Mouse (Mus musculus): ENCODE measurements around the gene Rufy3. TPM values are rescaled to one million over a fixed set of nuclear protein-coding genes. Genes with fewer than 3 reads are reported as not detected.
A peak's percentile ranks its signal among the peaks of the same experiment; 100 is the strongest.

The Rufy3 gene
- polyA plus RNA-seq, 1 experiment from 2014 or later: 20.9 TPM

GRCm38 (mm10) chr5:88645405-88645804 lies 80.6 kb downstream of the Rufy3 start:
- WGBS: 59% methylated on average over 5 of the region's 5 CpGs
- no peak for ATAC-seq

GRCm38 (mm10) chr5:88649250-88650173 lies 84.7 kb downstream of the Rufy3 start:
- H3K36me3 ChIP-seq: peaks cover 18% of the 10 kb centered on the region; the same call in 1 of the 2 replicates
- no peaks in the 10 kb centered on the region for H3K27me3 ChIP-seq (replicated peaks)
- no peak overlapping the region for H3K27ac ChIP-seq
- no peaks in the 10 kb centered on the region for H3K4me1 ChIP-seq (replicated peaks)
- ATAC-seq: peak; percentile 57; the same call in 1 of the 2 replicates
- 74% methylated on average over 17 of the region's 17 CpGs for WGBS
- H3K9me3 ChIP-seq: no peaks in the 10 kb centered on the region
- no peak overlapping the region for H3K4me3 ChIP-seq (replicated peaks)
- H3K9ac ChIP-seq: no peak overlapping the region
- H3K4me2 ChIP-seq (replicated peaks): no peak overlapping the region

More at GRCm38 (mm10) chr5:88645405-88645804, 80.6 kb downstream of the Rufy3 start:
- H3K4me1 ChIP-seq (replicated peaks): no peaks in the 10 kb centered on the region
- H3K27me3 ChIP-seq (replicated peaks): no peaks in the 10 kb centered on the region
- H3K4me3 ChIP-seq (replicated peaks): no peak overlapping the region
- H3K4me2 ChIP-seq (replicated peaks): no peak overlapping the region
- H3K9ac ChIP-seq: no peak overlapping the region
- no peaks in the 10 kb centered on the region for H3K9me3 ChIP-seq
- peaks cover 27% of the 10 kb centered on the region for H3K36me3 ChIP-seq
- H3K27ac ChIP-seq: no peak overlapping the region

- Histone ChIP-seq H3K9ac (no peak overlapping the region), H3K36me3 (peaks cover 12% of the 10 kb centered on the region; the same call in 1 of the 2 replicates), H3K4me2 (replicated peaks) (no peak overlapping the region), H3K27ac (no peak overlapping the region), H3K9me3 (no peaks in the 10 kb centered on the region), H3K4me1 (replicated peaks) (no peaks in the 10 kb centered on the region), H3K4me3 (replicated peaks) (no peak overlapping the region), H3K27me3 (replicated peaks) (no peaks in the 10 kb centered on the region)
- WGBS: 72% methylated on average over 5 of the region's 5 CpGs
- ATAC-seq: no peak
Observed at GRCm38 (mm10) chr5:88652589-88652988, 87.7 kb downstream of the Rufy3 start.

GRCm38 (mm10) chr5:88657868-88658267 lies 93.0 kb downstream of the Rufy3 start:
- Histone ChIP-seq H3K4me1 (replicated peaks) (no peaks in the 10 kb centered on the region), H3K27me3 (replicated peaks) (no peaks in the 10 kb centered on the region), H3K9me3 (no peaks in the 10 kb centered on the region), H3K9ac (no peak overlapping the region), H3K4me2 (replicated peaks) (no peak overlapping the region), H3K4me3 (replicated peaks) (no peak overlapping the region), H3K27ac (no peak overlapping the region), H3K36me3 (peaks cover 14% of the 10 kb centered on the region; the same call in 1 of the 2 replicates)
- WGBS: 100% methylated on average over 1 of the region's 1 CpGs
- 0 out of 2 replicates have a peak, but pooled peaks have one; percentile 25 for ATAC-seq

GRCm38 (mm10) chr5:88663151-88663550 lies 98.3 kb downstream of the Rufy3 start:
- WGBS: 97% methylated on average over 3 of the region's 3 CpGs
- Histone ChIP-seq H3K36me3 (peaks cover 35% of the 10 kb centered on the region), H3K4me2 (replicated peaks) (no peak overlapping the region), H3K4me3 (replicated peaks) (no peak overlapping the region), H3K27ac (no peak overlapping the region), H3K27me3 (replicated peaks) (no peaks in the 10 kb centered on the region), H3K9me3 (no peaks in the 10 kb centered on the region), H3K9ac (no peak overlapping the region), H3K4me1 (replicated peaks) (no peaks in the 10 kb centered on the region)
- no peak for ATAC-seq

GRCm38 (mm10) chr5:88663875-88664274 lies 99.0 kb downstream of the Rufy3 start:
- Histone ChIP-seq H3K4me2 (replicated peaks) (no peak overlapping the region), H3K27me3 (replicated peaks) (no peaks in the 10 kb centered on the region), H3K9me3 (no peaks in the 10 kb centered on the region), H3K36me3 (peaks cover 37% of the 10 kb centered on the region), H3K27ac (no peak overlapping the region), H3K9ac (no peak overlapping the region), H3K4me1 (replicated peaks) (no peaks in the 10 kb centered on the region), H3K4me3 (replicated peaks) (no peak overlapping the region)
- 89% methylated on average over 5 of the region's 5 CpGs for WGBS
- no peak for ATAC-seq

- peak; percentile 48 for ATAC-seq
- WGBS: under 1% methylated on average over 45 of the region's 47 CpGs
- H3K9ac ChIP-seq: peak overlapping the region; percentile 97
- H3K36me3 ChIP-seq: peaks cover 4% of the 10 kb centered on the region
- peak overlapping the region; percentile 98 for H3K27ac ChIP-seq
- H3K4me1 ChIP-seq (replicated peaks): no peaks in the 10 kb centered on the region; the same call in 1 of the 2 replicates
- H3K4me3 ChIP-seq (replicated peaks): peak overlapping the region; percentile 95
- H3K9me3 ChIP-seq: no peaks in the 10 kb centered on the region
- no peaks in the 10 kb centered on the region for H3K27me3 ChIP-seq (replicated peaks)
- H3K4me2 ChIP-seq (replicated peaks): peak overlapping the region; percentile 76
Observed at GRCm38 (mm10) chr5:88674703-88675442, 110.0 kb downstream of the Rufy3 start.

- peak within 1 kb of the TSS; percentile 76 for H3K4me2 ChIP-seq (replicated peaks)
- peak; percentile 95 for ATAC-seq
- no peaks in the 10 kb centered on the region for H3K27me3 ChIP-seq (replicated peaks)
- WGBS: under 1% methylated on average over 115 of the region's 127 CpGs
- H3K36me3 ChIP-seq: no peaks in the 10 kb centered on the region
- no peaks in the 10 kb centered on the region; the same call in 1 of the 2 replicates for H3K4me1 ChIP-seq (replicated peaks)
- H3K9ac ChIP-seq: peak within 1 kb of the TSS; percentile 97
- no peaks in the 10 kb centered on the region for H3K9me3 ChIP-seq
- H3K27ac ChIP-seq: peak within 1 kb of the TSS; percentile 98
- peak within 1 kb of the TSS; percentile 95 for H3K4me3 ChIP-seq (replicated peaks)
Observed at GRCm38 (mm10) chr5:88675443-88676387, 110.9 kb downstream of the Rufy3 start, which contains the start of gene Grsf1. TSS of gene Grsf1 (minus strand) at chr5:88676171.

- H3K4me3 ChIP-seq (replicated peaks): no peak overlapping the region
- H3K9me3 ChIP-seq: no peaks in the 10 kb centered on the region
- no peak overlapping the region for H3K27ac ChIP-seq
- 39% methylated on average over 7 of the region's 7 CpGs for WGBS
- H3K36me3 ChIP-seq: no peaks in the 10 kb centered on the region
- H3K9ac ChIP-seq: no peak overlapping the region
- no peaks in the 10 kb centered on the region; the same call in 1 of the 2 replicates for H3K4me1 ChIP-seq (replicated peaks)
- peak overlapping the region; percentile 36 for H3K4me2 ChIP-seq (replicated peaks)
- no peaks in the 10 kb centered on the region for H3K27me3 ChIP-seq (replicated peaks)
- no peak for ATAC-seq
Observed at GRCm38 (mm10) chr5:88678929-88679328, 114.1 kb downstream of the Rufy3 start.

- Histone ChIP-seq H3K27me3 (replicated peaks) (no peaks in the 10 kb centered on the region), H3K4me2 (replicated peaks) (peak overlapping the region; percentile 36), H3K9ac (no peak overlapping the region), H3K27ac (no peak overlapping the region), H3K9me3 (no peaks in the 10 kb centered on the region), H3K4me1 (replicated peaks) (no peaks in the 10 kb centered on the region; the same call in 1 of the 2 replicates), H3K36me3 (no peaks in the 10 kb centered on the region), H3K4me3 (replicated peaks) (no peak overlapping the region)
- WGBS: 21% methylated on average over 6 of the region's 6 CpGs
- no peak for ATAC-seq
Observed at GRCm38 (mm10) chr5:88679341-88679740, 114.5 kb downstream of the Rufy3 start.

GRCm38 (mm10) chr5:88680567-88680966 lies 115.7 kb downstream of the Rufy3 start:
- no peaks in the 10 kb centered on the region for H3K4me1 ChIP-seq (replicated peaks)
- no peaks in the 10 kb centered on the region for H3K36me3 ChIP-seq
- H3K9ac ChIP-seq: no peak overlapping the region
- 86% methylated on average over 6 of the region's 6 CpGs for WGBS
- H3K27me3 ChIP-seq (replicated peaks): no peaks in the 10 kb centered on the region
- no peak overlapping the region for H3K4me2 ChIP-seq (replicated peaks)
- H3K9me3 ChIP-seq: no peaks in the 10 kb centered on the region
- no peak overlapping the region for H3K27ac ChIP-seq
- ATAC-seq: no peak
- no peak overlapping the region for H3K4me3 ChIP-seq (replicated peaks)

Measured in intestine, embryonic 15.5 days (tissue).